Mouse (Mus musculus) megakaryocyte-erythroid progenitor cell, adult 5 weeks (primary cell): ENCODE results near the gene Pabpn1l. TPM values are rescaled to one million over a fixed set of nuclear protein-coding genes. Genes with fewer than 3 reads are reported as not detected.

Source experiments
- polyA plus RNA-seq: library from polyadenylated mRNA; stranded (reverse); fragments of >175 nt; gene quantifications from 2 replicates; pipeline ENCODE4 v1.2.3, GENCODE M21; 2012

The Pabpn1l gene
- 0.07 TPM in 1 of 2 replicates, not detected in the other for polyA plus RNA-seq

DNA sequence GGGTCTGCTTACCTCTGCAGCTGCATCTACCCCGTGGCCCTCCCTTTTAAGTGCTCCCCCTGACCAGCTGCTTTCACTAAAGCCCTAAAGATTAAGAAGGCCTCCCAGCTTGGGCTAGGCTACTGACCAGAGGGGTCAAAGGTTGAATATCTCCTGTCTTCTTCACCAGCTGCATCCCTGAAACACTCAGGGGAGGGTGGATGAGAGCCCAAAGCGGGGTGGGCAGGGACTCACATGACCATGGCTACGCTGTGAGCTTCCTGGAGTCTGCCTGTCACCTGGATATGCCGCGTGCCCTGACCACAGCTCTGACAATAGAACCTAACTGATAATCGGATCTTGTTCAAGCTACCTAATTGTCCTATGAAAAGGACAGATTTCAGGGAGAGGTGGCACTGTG is at the start of gene Pabpn1l:
TSS of gene Pabpn1l (minus strand) at position 13 of the 400 bp plus-strand sequence.

GRCm38 (mm10) chr8:122611295-122612133 is 11.0 kb downstream of the Pabpn1l start, which contains the start of the genes Galns and Trappc2l:
TSS of gene Galns (minus strand) at chr8:122611463.
TSS of gene Trappc2l (plus strand) at chr8:122611640.

DNA sequence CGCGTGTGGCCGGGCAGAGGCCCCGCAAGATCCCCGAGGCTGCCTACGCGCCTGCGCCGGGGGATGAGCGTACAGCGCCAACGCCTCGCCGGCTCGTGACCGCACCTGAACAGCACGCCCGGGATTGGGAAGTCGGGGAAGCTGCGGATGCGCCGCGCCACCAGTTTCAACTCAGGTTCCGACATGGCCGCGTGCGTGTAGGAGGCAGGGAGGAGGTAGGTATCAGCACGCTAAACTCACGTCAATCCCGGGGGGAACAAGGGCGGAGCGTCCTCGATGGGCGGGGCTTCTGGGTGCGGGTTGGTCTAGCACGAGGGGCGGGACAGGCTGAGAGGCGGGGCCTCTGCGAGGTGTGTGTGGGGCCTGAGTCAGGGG is 45.9 kb downstream of the Pabpn1l start, which contains the start of gene Aprt:
TSS of gene Aprt (minus strand) at position 262 of the 375 bp plus-strand sequence.

Other genes with a start within 250 kb of the Pabpn1l start
- 119 and 172 TPM in 2 replicates for gene Zc3h18, start 246.1 kb downstream of the Pabpn1l start, polyA plus RNA-seq
- gene Il17c, start 200.7 kb downstream of the Pabpn1l start, polyA plus RNA-seq: 0.98 and 1.5 TPM in 2 replicates
- gene Cyba, start 189.8 kb downstream of the Pabpn1l start, polyA plus RNA-seq: 676 and 930 TPM in 2 replicates
- 8.7 and 10.5 TPM in 2 replicates for gene Mvd, start 179.3 kb downstream of the Pabpn1l start, polyA plus RNA-seq
- gene Snai3, start 162.0 kb downstream of the Pabpn1l start, polyA plus RNA-seq: 0.22 TPM in 2 replicates
- 72.3 and 82.1 TPM in 2 replicates for gene Rnf166, start 146.7 kb downstream of the Pabpn1l start, polyA plus RNA-seq
- 26.0 and 31.1 TPM in 2 replicates for gene Ctu2, start 146.6 kb downstream of the Pabpn1l start, polyA plus RNA-seq
- gene Piezo1, start 71.4 kb downstream of the Pabpn1l start, polyA plus RNA-seq: 76.7 and 90.2 TPM in 2 replicates
- 400 and 435 TPM in 2 replicates for gene Cdt1, start 54.7 kb downstream of the Pabpn1l start, polyA plus RNA-seq
- 259 and 276 TPM in 2 replicates for gene Aprt, start 45.8 kb downstream of the Pabpn1l start, polyA plus RNA-seq
- gene Galns, start 11.3 kb downstream of the Pabpn1l start, polyA plus RNA-seq: 23.7 and 36.9 TPM in 2 replicates
- 0.58 and 1.0 TPM in 2 replicates for gene Trappc2l, start 11.1 kb downstream of the Pabpn1l start, polyA plus RNA-seq
- 112 and 122 TPM in 2 replicates for gene Cbfa2t3, start 76.4 kb upstream of the Pabpn1l start, polyA plus RNA-seq
- gene Acsf3, start 152.7 kb upstream of the Pabpn1l start, polyA plus RNA-seq: 31.1 and 32.5 TPM in 2 replicates
- 0.02 TPM in 2 replicates for gene Cdh15, start 225.2 kb upstream of the Pabpn1l start, polyA plus RNA-seq